Mouse (Mus musculus): ENCODE results near the gene Olig2.

DNA sequence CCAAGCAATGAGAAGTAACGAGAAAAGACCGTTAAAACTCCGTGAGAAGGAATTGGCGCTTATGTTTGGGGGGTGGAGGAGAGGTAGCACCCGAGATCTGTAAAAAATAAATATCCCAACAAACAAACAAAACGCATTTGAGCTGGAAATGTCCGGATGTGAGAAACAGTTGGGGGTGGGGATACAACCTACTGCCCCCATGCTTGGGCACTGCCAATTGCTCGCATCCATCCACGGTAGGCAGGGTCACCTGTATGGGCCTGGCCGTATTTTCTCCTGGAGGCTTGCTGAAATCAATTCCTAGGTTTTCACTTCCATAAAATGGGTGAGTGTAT, 1.2 kb upstream of the Olig2 start:
- no peak for TF ChIP-seq POLR2A (IDR thresholded peaks at IDR 0.05; ENCODE audit: borderline replicate concordance, low read depth, low read length)
- TF ChIP-seq CTCF (IDR thresholded peaks at IDR 0.05; ENCODE audit: low read depth, low read length) = no peak

Data from bone marrow macrophage, adult 2 months (primary cell).